ENCODE assay signal across 28 mouse cellular contexts in genomic region chr11:52678259-52678658, GRCm38 (mm10).
"Had no signal": no experiment of that assay in that cellular context is flagged by ENCODE, and none has a peak within 500 bp of the region (broad histone marks: within the 10 kb centered on the region; RNA-seq: fewer than 3 reads in every experiment).

No protein-coding gene starts in this region.

- H3K9ac ChIP-seq: embryonic facial prominence, embryonic 12.5 days; embryonic facial prominence, embryonic 13.5 days; embryonic facial prominence, embryonic 15.5 days; forebrain, embryonic 12.5 days; forebrain, embryonic 13.5 days; forebrain, embryonic 15.5 days had no signal

- H3K27me3 ChIP-seq: embryonic facial prominence, embryonic 12.5 days; embryonic facial prominence, embryonic 13.5 days; embryonic facial prominence, embryonic 15.5 days; forebrain, embryonic 12.5 days; forebrain, embryonic 13.5 days; forebrain, embryonic 15.5 days had no signal

- DNase-seq: cerebellum, adult 2 months; cerebellum, adult 8-10 months; cerebellum, adult 9-10 months; cerebellum, adult 9-11 months; cerebellum, postnatal 10 days; cerebellum, postnatal 14 days; cerebellum, postnatal 25 days; cerebellum, postnatal 36 days; embryo, embryonic 11 days; gastrocnemius, adult 2 months; gastrocnemius, postnatal 10 days; gastrocnemius, postnatal 14 days; gastrocnemius, postnatal 25 days; gastrocnemius, postnatal 36 days; heart, adult 11 months; heart, adult 18-20 months; heart, adult 2 months had no signal

- H3K4me1 ChIP-seq: embryonic facial prominence, embryonic 10.5 days; embryonic facial prominence, embryonic 12.5 days; embryonic facial prominence, embryonic 13.5 days; embryonic facial prominence, embryonic 15.5 days; forebrain, embryonic 10.5 days; forebrain, embryonic 12.5 days; forebrain, embryonic 13.5 days; forebrain, embryonic 15.5 days had no signal

- H3K4me2 ChIP-seq: embryonic facial prominence, embryonic 12.5 days; embryonic facial prominence, embryonic 13.5 days; embryonic facial prominence, embryonic 15.5 days; forebrain, embryonic 12.5 days; forebrain, embryonic 13.5 days; forebrain, embryonic 15.5 days had no signal

- H3K27ac ChIP-seq: embryonic facial prominence, embryonic 10.5 days; embryonic facial prominence, embryonic 12.5 days; embryonic facial prominence, embryonic 13.5 days; embryonic facial prominence, embryonic 15.5 days; forebrain, embryonic 10.5 days; forebrain, embryonic 12.5 days; forebrain, embryonic 13.5 days; forebrain, embryonic 15.5 days; gastrocnemius, adult 2 months; heart, adult 2 months; heart, embryonic 10.5 days had no signal

- ATAC-seq: forebrain, embryonic 13.5 days; forebrain, embryonic 14.5 days; forebrain, embryonic 15.5 days had no signal

- H3K36me3 ChIP-seq: embryonic facial prominence, embryonic 10.5 days; embryonic facial prominence, embryonic 12.5 days; embryonic facial prominence, embryonic 13.5 days; embryonic facial prominence, embryonic 15.5 days; forebrain, embryonic 10.5 days; forebrain, embryonic 12.5 days; forebrain, embryonic 15.5 days; heart, embryonic 10.5 days had no signal

- H3K9me3 ChIP-seq: embryonic facial prominence, embryonic 13.5 days; forebrain, embryonic 15.5 days; heart, embryonic 10.5 days had no signal

- H3K4me3 ChIP-seq: embryonic facial prominence, embryonic 10.5 days; embryonic facial prominence, embryonic 12.5 days; embryonic facial prominence, embryonic 13.5 days; embryonic facial prominence, embryonic 15.5 days; erythroblast, embryonic 14.5 days; forebrain, embryonic 10.5 days; forebrain, embryonic 12.5 days; forebrain, embryonic 13.5 days; forebrain, embryonic 15.5 days; gastrocnemius, adult 2 months; heart, adult 2 months; heart, embryonic 10.5 days had no signal
